9 mouse cellular contexts compared by ENCODE assay signal in the genomic region with DNA sequence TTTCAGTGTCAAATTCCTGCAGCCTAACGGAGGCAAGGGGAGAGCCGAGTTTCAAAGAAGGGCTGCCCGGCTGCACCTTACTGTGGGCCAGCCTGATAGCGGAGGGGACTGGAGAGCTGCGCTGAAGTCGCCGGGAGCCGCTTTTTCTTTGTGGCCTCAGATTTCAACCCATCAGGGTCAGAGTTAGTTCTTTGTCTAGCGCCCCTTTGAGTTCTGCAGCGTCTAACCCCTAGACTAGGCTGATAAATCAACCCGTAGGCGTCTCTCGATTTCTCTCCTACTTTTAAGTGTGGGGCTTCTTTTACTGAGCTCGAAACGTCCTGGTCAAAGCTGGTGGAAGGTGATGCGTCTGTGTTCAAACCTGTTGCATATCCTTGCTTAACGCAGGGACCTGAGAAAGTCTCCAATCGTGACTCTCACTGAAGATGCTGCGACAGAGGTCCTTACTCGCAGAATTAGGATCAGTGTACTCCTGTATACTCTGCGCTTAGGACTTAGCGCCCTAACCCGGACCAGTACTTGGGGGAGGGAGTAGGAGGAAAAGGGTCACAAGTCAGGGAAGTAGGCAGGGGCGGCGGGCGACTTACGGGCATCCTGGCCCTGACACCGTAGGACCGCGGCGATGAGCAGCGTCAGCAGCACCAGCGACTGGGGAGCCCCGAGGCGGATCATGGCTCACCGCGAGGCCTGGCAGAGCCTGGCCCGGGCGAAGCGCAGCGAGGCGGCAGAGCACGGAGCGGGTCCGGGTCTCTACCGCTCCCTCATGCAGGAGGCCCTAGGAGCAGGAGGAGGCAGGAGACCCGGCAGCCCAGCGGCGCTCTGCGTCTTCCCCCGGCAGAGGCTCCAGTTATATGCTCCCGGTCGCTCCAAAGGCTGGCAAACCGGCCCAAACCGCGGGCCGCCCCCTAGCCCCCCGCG. TPM values are rescaled to one million over a fixed set of nuclear protein-coding genes. Genes with fewer than 3 reads are reported as not detected.
DNase-seq lines count a peak whose midpoint lies in the region; ATAC-seq and TF ChIP-seq lines count a peak whose summit lies in the region.
"Had no signal": no experiment of that assay in that cellular context is flagged by ENCODE, and none has a peak within 500 bp of the region (broad histone marks: within the 10 kb centered on the region; RNA-seq: fewer than 3 reads in every experiment).

A gene (minus strand): TSS at position 874 of the 918 bp plus-strand sequence.

- ATAC-seq in heart, embryonic 14.5 days (ENCODE audit: insufficient number of reproducible peaks, insufficient read depth, low FRiP score, low read depth): 0 out of 2 replicates have a peak, but pooled peaks have one; percentile 5

- TF ChIP-seq CTCF in heart, adult 2 months (IDR thresholded peaks at IDR 0.05): no peak

- H3K36me3 ChIP-seq in heart, embryonic 14.5 days (ENCODE audit: control insufficient read depth, insufficient read depth, low read length): no peaks in the 10 kb centered on the region
- H3K36me3 ChIP-seq in heart, adult 2 months (ENCODE audit: control insufficient read depth, insufficient read depth, low read length): no peaks in the 10 kb centered on the region
- H3K36me3 ChIP-seq in midbrain, embryonic 10.5 days: peaks cover 13% of the 10 kb centered on the region

- peak within 1 kb of the TSS; percentile 66 for H3K9ac ChIP-seq in heart, embryonic 14.5 days (ENCODE audit: low read length)
- no peak within 1 kb of the TSS for H3K9ac ChIP-seq in heart, adult 2 months (ENCODE audit: low read depth, low read length)

- WGBS in heart, embryonic 14.5 days: under 1% methylated on average over 57 of the region's 59 CpGs
- WGBS in heart, adult 2 months: 2% methylated on average over 58 of the region's 59 CpGs
- WGBS in midbrain, embryonic 10.5 days: under 1% methylated on average over 59 of the region's 59 CpGs

- no peaks in the 10 kb centered on the region for H3K9me3 ChIP-seq in heart, embryonic 14.5 days (ENCODE audit: control insufficient read depth, low read length)
- no peaks in the 10 kb centered on the region for H3K9me3 ChIP-seq in midbrain, embryonic 10.5 days (replicated peaks)

- peaks cover 57% of the 10 kb centered on the region for H3K27me3 ChIP-seq in heart, embryonic 14.5 days (ENCODE audit: control insufficient read depth, insufficient read depth, low read length)
- peaks cover 32% of the 10 kb centered on the region for H3K27me3 ChIP-seq in heart, adult 2 months (ENCODE audit: control insufficient read depth, insufficient read depth, low read length)
- H3K27me3 ChIP-seq in midbrain, embryonic 10.5 days (ENCODE audit: low read depth, poor library complexity, severe bottlenecking): peaks cover 45% of the 10 kb centered on the region

- H3K4me1 ChIP-seq in heart, embryonic 14.5 days (ENCODE audit: control insufficient read depth in 2 of 2, insufficient read depth in 2 of 2, low read length in 2 of 2): peaks cover 15 to 44% of the 10 kb centered on the region in 2 experiments
- H3K4me1 ChIP-seq in heart, adult 2 months (ENCODE audit: control insufficient read depth, insufficient read depth, low read length): peaks cover 5% of the 10 kb centered on the region
- peaks cover 66% of the 10 kb centered on the region for H3K4me1 ChIP-seq in midbrain, embryonic 10.5 days

- peak within 1 kb of the TSS; percentile 43 to 48 for H3K4me3 ChIP-seq in heart, embryonic 14.5 days (ENCODE audit: control insufficient read depth in 1 of 2, insufficient read depth in 1 of 2, low read depth in 1 of 2, low read length in 2 of 2)
- H3K4me3 ChIP-seq in heart, adult 2 months: no peak within 1 kb of the TSS
- peak within 1 kb of the TSS; percentile 86 for H3K4me3 ChIP-seq in midbrain, embryonic 10.5 days

- no peaks in the 10 kb centered on the region for H3K79me2 ChIP-seq in heart, adult 2 months (replicated peaks; ENCODE audit: control insufficient read depth, insufficient read depth, low read length)

- H3K4me2 ChIP-seq in heart, embryonic 14.5 days (ENCODE audit: low read length): peak within 1 kb of the TSS; percentile 83

- intact Hi-C loops in heart, adult 2 months (cut with DNase I): no loop called here

- DNase-seq in heart, adult 2 months: no peak
- DNase-seq in adrenal gland, postnatal 36 days: peak; percentile 20 to 33
- peak; percentile 81 for DNase-seq in forelimb bud, embryonic 11.5 days (ENCODE audit: low read depth, low spot score)
- DNase-seq in midbrain, embryonic 10.5 days (ENCODE audit: low spot score): peak; percentile 85
- DNase-seq in urinary bladder, adult 18-20 months (ENCODE audit: low spot score in 2 of 2): no peak
- DNase-seq in right cerebral cortex, postnatal 10 days (ENCODE audit: low spot score in 2 of 2): no peak
- DNase-seq in lung, postnatal 36 days: no peak

- no peak for TF ChIP-seq POLR2A in heart, adult 2 months (IDR thresholded peaks at IDR 0.05; ENCODE audit: insufficient read depth, low read depth, low read length)

- no peak for TF ChIP-seq EP300 in heart, adult 2 months (IDR thresholded peaks at IDR 0.05; ENCODE audit: insufficient read depth, low read depth, low read length)

- no peak within 1 kb of the TSS for H3K27ac ChIP-seq in heart, embryonic 14.5 days (replicated peaks in 1 of 2; ENCODE audit: control insufficient read depth in 1 of 2, insufficient read depth in 1 of 2, low read depth in 2 of 2, low read length in 2 of 2)
- H3K27ac ChIP-seq in heart, adult 2 months: no peak within 1 kb of the TSS
- peak within 1 kb of the TSS; percentile 96 for H3K27ac ChIP-seq in midbrain, embryonic 10.5 days (replicated peaks)
- H3K27ac ChIP-seq: macrophage had no signal

RNA-seq across cellular contexts. Expression of the gene that starts here (rescaled TPM):
- polyA plus RNA-seq in heart, embryonic 14.5 days (2014; fragmentation: Nextera tagmentation; extraction: Ambion mirVana): 9.4 and 13.3 TPM in 2 replicates
- under 1 TPM; 0.27 to 0.37 TPM for total RNA-seq in heart, adult 2 months (2021)
- polyA plus RNA-seq in heart, adult 2 months (2012; rRNA removed): 0.12 and 0.61 TPM in 2 replicates
- total RNA-seq in adrenal gland, postnatal 36 days (2021): not detected
- polyA plus RNA-seq in midbrain, embryonic 10.5 days (2016; fragmentation: Nextera tagmentation; extraction: Ambion mirVana): 142 and 151 TPM in 2 replicates
- polyA plus RNA-seq: macrophage had no signal

Comparison
In these comparisons a context has a peak if more than half of its experiments do, and no peak if none do; other contexts are left out.
1. RNA of the gene that starts here (polyA plus RNA-seq): 142 to 151 TPM in midbrain, embryonic 10.5 days; 9.4 to 13.3 TPM in heart, embryonic 14.5 days and 0.12 to 0.61 TPM in heart, adult 2 months; every median in the first group is over 10 times any median in the second.
2. Peak in DNase-seq in adrenal gland, postnatal 36 days; RNA of the gene not detected or under 1 TPM.
3. DNase-seq: peak in forelimb bud, embryonic 11.5 days (single experiment) and midbrain, embryonic 10.5 days (single experiment); none in heart, adult 2 months (0 of 2), urinary bladder, adult 18-20 months (0 of 2), right cerebral cortex, postnatal 10 days (0 of 2) and lung, postnatal 36 days (single experiment).